Mouse (Mus musculus) small intestine, adult 2 months (tissue): ENCODE measurements around the gene Eml1.

ENCODE experiments used
- CTCF ChIP-seq: fragments of 200-500 bp; IDR thresholded peaks from 2 replicates; pipeline ENCODE4 v1.5.1; 2012; ENCODE audit warnings: low read depth, mild to moderate bottlenecking, control low read depth, inconsistent platforms, low read length, moderate library complexity, mixed read lengths; ENCODE audit not compliant: insufficient replicate concordance, insufficient read length; ENCODE audit errors: extremely low read depth
- POLR2A ChIP-seq: fragments of 200-500 bp; IDR thresholded peaks from 2 replicates; pipeline ENCODE4 v1.6.1; 2012; ENCODE audit warnings: low read depth, mild to moderate bottlenecking, control low read depth, inconsistent platforms, low read length, moderate library complexity

- TF ChIP-seq CTCF (no peak), POLR2A (no peak)
These were observed 208.6 kb downstream of the Eml1 start for GRCm38 (mm10) chr12:108579156-108579871.
